Mouse (Mus musculus) c-Kit-negative CD71-positive TER-119-positive erythroid progenitor cells, embryonic 14.5 days (primary cell): Measurements from ENCODE around the gene Cela3b.
"Not testable (repeated sequence)": the region's sequence is repeated elsewhere in the genome, so short reads cannot be mapped to it uniquely, and the experiment has no call there.

Experiments
- DNase-seq: peaks from one replicate; pipeline ENCODE4 v3.0.0-alpha.2; 2013; ENCODE audit warnings: low read depth, low spot score

Gene Cela3b

GRCm38 (mm10) chr4:137461981-137462690, 31.8 kb upstream of the Cela3b start:
- no peak for DNase-seq

- DNase-seq = no peak
Measured at GRCm38 (mm10) chr4:137461217-137461616, 30.9 kb upstream of the Cela3b start.

- DNase-seq = no peak
Measured at GRCm38 (mm10) chr4:137460676-137461075, 30.3 kb upstream of the Cela3b start.

- no peak for DNase-seq
Measured at GRCm38 (mm10) chr4:137458861-137459260, 28.5 kb upstream of the Cela3b start.

GRCm38 (mm10) chr4:137458310-137458709, 28.0 kb upstream of the Cela3b start:
- no peak for DNase-seq

GRCm38 (mm10) chr4:137457292-137457691, 27.0 kb upstream of the Cela3b start:
- no peak for DNase-seq

GRCm38 (mm10) chr4:137456581-137456980, 26.2 kb upstream of the Cela3b start:
- no peak for DNase-seq

- DNase-seq = no peak
Measured at GRCm38 (mm10) chr4:137454582-137454981, 24.2 kb upstream of the Cela3b start.

GRCm38 (mm10) chr4:137453234-137453767, 23.0 kb upstream of the Cela3b start, which contains the start of gene 1700013G24Rik:
1700013G24Rik (plus strand) TSS chr4:137453284.
- no peak for DNase-seq

- no peak for DNase-seq
Measured at GRCm38 (mm10) chr4:137452190-137452589, 21.9 kb upstream of the Cela3b start.

- no peak for DNase-seq
Measured at GRCm38 (mm10) chr4:137449715-137450114, 19.4 kb upstream of the Cela3b start.

GRCm38 (mm10) chr4:137449132-137449531, 18.8 kb upstream of the Cela3b start:
- no peak for DNase-seq

GRCm38 (mm10) chr4:137448641-137449040, 18.3 kb upstream of the Cela3b start:
- no peak for DNase-seq

GRCm38 (mm10) chr4:137448197-137448596, 17.9 kb upstream of the Cela3b start:
- DNase-seq = no peak

- no peak for DNase-seq
Measured at GRCm38 (mm10) chr4:137447363-137448196, 17.2 kb upstream of the Cela3b start.

GRCm38 (mm10) chr4:137445881-137446280, 15.5 kb upstream of the Cela3b start:
- DNase-seq = no peak

- DNase-seq = peak; percentile 49
Measured at GRCm38 (mm10) chr4:137443625-137444024, 13.3 kb upstream of the Cela3b start.

GRCm38 (mm10) chr4:137441332-137441731, 11.0 kb upstream of the Cela3b start:
- no peak for DNase-seq

- peak; percentile 37 for DNase-seq
Measured at GRCm38 (mm10) chr4:137438842-137439241, 8.5 kb upstream of the Cela3b start.

- no peak for DNase-seq
Measured at GRCm38 (mm10) chr4:137436979-137437669, 6.8 kb upstream of the Cela3b start.

GRCm38 (mm10) chr4:137432700-137433550, 2.6 kb upstream of the Cela3b start:
- DNase-seq = not testable (repeated sequence)
